Mouse (Mus musculus): ENCODE results near the gene Lrig1. TPM values are rescaled to one million over a fixed set of nuclear protein-coding genes. Genes with fewer than 3 reads are reported as not detected.
A peak's percentile ranks its signal among the peaks of the same experiment; 100 is the strongest.

The Lrig1 gene
- total and polyA plus RNA-seq, 3 experiments = 7.7 to 17.6 (median 11.0) TPM

- DNase-seq = no peak
These were observed 1.3 kb downstream of the Lrig1 start for GRCm38 (mm10) chr6:94698509-94699172.

- no peak for DNase-seq
These were observed 2.5 kb downstream of the Lrig1 start for GRCm38 (mm10) chr6:94697423-94697822.

DNA sequence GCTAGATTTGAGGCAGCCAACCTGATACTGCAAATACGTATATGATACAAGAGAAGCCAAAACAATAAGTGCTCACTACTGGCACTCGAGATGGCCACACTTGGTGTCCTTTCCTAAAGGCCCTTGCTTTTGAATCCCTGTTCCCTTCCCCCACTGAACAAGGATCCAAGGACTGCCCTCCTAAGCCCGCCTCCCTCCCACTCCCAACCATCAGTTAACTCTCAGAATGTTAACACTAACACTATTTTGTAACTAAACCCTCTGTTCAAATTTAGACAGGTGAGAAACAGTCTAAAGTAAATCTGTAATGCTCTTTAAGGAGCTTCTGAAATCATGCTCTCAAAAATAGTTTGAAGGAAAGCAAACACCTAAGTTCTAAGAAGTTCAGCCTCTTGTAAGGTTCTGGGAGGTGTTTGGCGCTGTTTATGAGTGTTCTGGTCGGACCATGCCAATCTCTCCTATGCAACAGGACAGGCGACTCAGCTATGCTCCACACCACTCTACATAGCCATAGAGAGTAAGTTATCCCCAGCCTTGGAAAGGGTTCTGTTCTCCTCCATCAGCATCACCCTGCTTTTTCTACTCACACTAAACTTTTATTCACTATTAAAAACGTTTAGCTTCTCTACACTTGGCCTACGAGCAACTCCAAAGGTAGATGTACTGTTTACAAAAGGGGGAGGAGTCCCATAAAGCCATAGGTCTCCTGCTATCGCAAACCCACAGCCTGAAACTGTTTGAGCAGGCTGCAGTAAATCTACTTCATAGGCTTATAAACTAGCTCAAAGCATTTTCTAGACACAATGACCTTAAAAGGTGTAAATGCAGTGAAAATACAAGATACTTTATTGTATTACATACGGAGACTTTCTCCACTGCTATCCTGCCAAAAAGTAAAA lies 3.5 kb downstream of the Lrig1 start:
- no peak for DNase-seq

DNA sequence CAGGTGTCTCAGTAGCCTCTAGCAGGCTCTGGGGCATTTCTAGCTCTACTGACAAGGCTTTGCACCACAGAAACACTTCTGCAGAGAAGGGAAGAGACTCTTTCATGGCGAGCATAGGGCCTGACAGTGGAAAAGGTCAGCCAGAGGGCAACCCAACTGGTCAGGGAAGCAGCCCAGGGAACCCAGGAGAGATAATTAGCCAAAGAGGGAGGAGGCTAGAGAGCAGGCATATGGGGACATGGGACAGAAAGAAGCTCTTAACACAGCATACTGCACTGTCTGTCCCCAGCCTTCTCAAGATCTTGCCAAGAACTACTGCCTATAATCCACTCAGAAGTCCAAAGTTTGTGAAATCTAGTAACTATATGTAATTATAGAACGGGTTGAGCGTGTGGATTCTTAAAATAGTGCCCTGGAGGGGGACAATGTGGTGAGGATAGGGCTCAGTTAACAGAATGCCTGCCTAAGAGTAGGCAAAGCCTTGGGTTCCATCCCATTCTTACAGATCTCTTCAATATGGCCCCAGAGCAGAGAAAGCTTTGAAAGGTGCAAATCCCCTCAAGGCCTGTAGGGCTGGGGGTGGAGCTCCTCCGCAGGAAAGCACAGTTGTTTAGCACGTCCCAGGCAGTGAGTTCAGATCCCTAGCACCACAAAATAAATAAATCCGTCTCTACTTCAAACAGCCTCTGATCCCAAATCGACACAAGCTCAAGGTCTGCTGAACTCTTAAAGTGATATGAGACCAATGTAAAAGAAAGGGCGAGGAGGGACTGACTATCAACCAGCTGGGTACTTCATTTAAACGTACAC lies 4.6 kb downstream of the Lrig1 start:
- no peak for DNase-seq

DNA sequence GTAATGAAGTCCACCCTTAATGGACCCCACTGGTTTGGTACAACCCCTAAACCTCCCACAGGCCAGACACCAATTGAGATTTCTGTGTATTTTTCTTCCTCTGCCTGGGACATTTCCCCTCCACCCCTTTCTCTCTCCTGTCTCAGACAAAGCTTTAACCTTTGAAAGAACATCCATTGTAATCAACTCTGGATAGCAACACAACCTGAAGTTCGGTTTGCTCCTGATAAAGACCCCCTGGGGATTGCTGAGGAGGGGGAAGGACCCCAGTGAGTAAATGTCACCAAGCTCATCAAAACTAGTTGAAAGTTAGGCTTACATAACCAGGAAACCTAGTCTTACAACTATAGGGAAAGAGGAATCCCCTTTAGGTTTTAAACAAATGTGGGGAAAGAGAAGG lies 5.5 kb downstream of the Lrig1 start:
- DNase-seq = no peak

- no peak for DNase-seq
These were observed 6.9 kb downstream of the Lrig1 start for GRCm38 (mm10) chr6:94693091-94693490.

DNA sequence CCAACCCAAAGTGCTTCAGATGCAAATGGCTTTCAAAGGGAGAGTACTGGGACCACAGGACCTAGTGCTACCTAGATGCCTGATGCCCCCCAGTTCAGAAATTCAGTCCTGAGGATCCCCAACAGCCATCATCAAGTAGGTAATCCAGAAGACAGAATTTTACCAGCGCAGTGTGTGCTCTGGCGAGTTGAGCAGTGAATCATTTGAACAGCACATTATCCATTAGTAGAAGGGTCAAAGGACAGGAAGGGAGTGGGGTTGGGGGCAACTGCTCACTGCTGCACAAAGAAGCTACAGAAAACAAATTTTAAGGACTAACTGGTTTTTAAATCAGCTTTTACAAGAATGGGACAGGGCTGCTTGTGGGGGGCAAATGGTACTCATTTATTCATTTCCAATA lies 8.0 kb downstream of the Lrig1 start:
- no peak for DNase-seq

DNA sequence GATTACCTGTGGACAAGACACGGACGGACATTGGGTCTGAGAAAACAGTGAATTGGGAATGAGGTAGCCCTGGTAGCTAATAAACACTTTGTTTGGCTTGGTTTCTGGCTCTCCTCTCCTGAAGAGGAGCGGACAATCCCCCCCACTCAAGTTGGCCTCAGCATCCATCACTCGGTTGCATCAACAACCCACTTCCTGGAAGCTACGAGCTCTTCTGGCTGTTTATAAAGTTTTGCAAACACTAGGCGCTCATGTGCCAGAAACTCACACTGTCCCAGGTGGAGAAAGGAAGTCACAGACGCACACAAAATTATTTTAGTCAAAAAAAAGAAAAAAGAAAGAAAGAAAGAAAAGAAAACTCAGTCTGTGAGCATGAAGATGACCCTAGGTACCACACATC lies 9.7 kb downstream of the Lrig1 start:
- no peak for DNase-seq

- no peak for DNase-seq
These were observed 11.2 kb downstream of the Lrig1 start for GRCm38 (mm10) chr6:94688722-94689121.

- DNase-seq = no peak
These were observed 13.9 kb downstream of the Lrig1 start for GRCm38 (mm10) chr6:94686048-94686447.

DNA sequence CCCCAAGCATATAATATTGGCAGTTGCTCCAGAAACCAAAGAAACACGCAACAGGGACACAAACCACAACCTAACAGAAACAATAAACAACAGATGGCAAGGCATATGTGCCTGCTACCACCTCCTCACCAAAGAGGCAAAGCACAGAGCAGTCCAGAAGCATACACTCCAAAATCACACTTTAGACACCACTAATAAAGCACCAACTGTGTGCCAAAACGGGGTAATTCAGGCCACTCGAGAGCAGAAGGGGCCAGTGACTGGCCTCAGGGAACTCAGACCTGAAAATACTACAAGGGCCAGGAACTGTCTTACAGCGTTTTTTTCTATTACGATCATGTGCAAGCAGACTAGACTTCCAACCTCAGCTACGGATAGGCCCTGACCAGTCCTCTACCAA lies 14.3 kb downstream of the Lrig1 start:
- no peak for DNase-seq

GRCm38 (mm10) chr6:94684844-94685557 lies 15.0 kb downstream of the Lrig1 start:
- DNase-seq = no peak

DNA sequence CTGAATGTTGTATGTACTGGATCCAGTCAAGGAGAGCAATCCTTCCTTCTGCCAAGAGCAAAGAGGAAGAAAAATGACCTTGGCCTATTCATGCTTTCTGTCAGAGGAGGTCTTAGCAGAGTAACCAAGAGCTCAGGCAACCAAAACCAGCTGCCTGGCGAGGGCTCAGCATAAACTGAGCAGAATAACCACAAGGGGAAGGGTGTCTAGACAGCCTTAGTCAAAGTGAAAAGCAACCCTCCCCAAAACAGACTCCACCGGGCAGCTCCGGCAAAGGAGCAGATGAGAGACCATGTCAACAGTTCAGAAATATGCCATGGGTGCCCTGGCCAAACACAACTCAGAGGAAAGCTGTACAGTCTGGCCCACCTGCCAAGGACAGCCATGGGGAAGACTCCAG lies 16.3 kb downstream of the Lrig1 start:
- DNase-seq = peak; percentile 36

DNA sequence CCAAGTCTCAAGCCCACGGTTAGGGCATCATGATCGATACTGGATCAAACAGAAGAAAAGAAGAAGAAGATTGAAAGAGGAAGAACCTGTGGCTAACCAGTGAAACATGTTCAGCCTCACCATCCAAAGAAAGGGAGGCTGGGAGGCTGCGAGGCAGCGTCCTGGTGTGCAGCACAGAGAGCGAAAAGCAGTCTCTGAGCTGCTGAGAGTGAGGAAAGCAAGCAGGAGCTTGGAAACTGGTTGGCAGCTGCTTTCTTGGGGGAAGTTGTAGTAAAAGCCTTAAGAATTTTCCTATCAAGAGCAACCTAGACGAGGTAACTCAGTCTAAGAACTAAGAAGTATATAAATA lies 17.7 kb downstream of the Lrig1 start:
- DNase-seq = no peak

GRCm38 (mm10) chr6:94681446-94682269 lies 18.3 kb downstream of the Lrig1 start:
- DNase-seq = no peak

DNA sequence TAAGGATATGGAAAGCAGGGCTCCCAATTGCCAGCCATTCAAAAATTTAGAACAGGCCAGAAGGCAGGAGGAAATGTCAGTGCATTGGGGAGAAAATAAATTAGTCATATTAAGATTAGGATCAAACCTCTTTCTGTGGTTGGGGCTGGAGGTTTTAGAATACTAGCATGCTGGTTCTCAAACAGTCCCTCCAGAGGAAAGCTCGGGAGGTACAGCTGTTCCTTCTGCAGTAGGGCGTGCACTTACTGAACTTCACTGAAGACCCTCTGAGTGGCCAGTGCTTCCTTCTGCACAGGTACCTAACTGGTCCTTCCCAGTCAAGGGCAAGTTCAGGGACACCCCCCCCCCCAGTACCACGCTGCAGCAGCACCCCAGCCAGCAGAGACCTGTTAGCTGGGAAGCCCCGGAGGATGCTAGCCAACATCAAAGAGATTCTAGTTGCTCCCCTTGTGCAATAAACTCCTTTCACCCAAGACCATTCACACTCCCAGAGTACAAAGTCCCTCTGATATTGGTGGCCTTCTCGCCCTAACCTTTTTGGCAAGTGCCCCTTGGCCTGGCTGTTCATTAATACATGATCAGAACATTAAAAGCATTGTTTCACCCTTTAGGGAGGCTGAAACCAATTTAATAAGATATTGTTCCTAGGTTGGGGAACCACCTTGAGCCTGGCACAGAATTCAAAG lies 19.1 kb downstream of the Lrig1 start:
- DNase-seq = no peak

DNA sequence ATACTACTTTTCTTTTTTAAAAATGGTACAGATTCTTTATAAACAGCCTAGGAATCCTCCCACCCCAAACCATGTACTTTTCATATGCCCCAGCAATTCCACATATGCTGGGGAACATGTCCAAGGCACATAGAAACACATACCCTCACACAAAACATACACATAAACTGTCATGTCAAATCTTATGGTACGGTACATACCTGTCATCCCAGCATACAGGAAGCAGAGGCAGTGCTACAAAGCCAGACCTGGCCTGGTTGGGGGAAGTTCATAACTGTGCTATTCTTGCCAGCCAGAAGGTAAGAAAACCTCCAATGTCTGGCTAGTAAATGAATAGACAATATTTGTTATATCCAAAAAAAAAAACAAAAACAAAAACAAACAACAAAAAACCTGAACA lies 20.7 kb downstream of the Lrig1 start:
- DNase-seq = no peak

GRCm38 (mm10) chr6:94678377-94679164 lies 21.4 kb downstream of the Lrig1 start:
- no peak for DNase-seq

DNA sequence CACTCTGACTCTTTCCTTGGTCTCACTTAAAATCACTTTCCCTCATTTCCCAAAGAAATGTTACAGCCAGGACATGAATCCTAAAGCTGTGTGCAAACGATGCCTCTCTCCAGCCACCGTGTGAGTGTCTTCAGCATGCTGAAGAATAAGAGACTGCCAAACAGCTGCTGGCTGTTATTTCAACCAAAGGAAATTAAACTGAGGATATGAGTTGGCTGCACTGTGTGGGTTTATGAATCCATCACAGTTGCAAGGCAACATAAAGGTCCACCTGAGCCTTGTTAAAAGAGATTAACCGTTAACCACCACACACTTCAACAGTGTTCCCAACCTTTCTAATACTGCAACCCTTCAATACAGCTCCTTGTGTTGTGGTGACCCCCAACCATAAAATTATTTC lies 22.5 kb downstream of the Lrig1 start:
- no peak for DNase-seq

DNA sequence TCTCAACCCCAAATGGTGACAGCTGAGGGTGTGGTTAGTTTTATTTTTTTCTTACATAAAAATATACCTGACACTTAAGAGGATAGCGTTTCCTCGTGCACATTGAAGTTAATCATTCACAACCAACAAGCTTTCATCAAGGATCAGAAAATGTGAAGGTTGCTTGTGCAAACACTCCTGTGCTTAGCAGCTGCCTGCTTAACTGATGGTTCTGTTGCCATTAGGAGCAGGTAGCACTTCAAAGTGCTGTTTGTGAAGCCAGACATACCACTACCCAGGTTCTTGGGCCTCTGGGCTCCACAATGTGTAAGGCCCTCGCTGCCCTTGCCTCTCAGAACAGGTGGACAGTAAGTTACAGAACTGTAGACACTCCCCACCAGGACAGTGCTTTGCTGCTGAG lies 23.1 kb downstream of the Lrig1 start:
- DNase-seq = no peak
